Mouse (Mus musculus) heart, adult 11 months (tissue): ENCODE results near the gene Naxe.

ENCODE experiments used
- DNase-seq: peaks from one replicate; pipeline ENCODE4 v3.0.0; 2022

Naxe gene

GRCm38 (mm10) chr3:88057902-88058696, at the start of gene Naxe:
Gene Naxe (minus strand): TSS chr3:88058495.
- peak; percentile 98 for DNase-seq

- no peak for DNase-seq
Measured at GRCm38 (mm10) chr3:88106126-88106525, 47.8 kb upstream of the Naxe start.

- peak; percentile 94 for DNase-seq
Measured at GRCm38 (mm10) chr3:88102611-88103010, 44.3 kb upstream of the Naxe start.

- peak; percentile 92 for DNase-seq
Measured at GRCm38 (mm10) chr3:88102196-88102595, 43.9 kb upstream of the Naxe start.

GRCm38 (mm10) chr3:88101736-88102135, 43.4 kb upstream of the Naxe start:
- no peak for DNase-seq

- no peak for DNase-seq
Measured at GRCm38 (mm10) chr3:88100251-88100650, 42.0 kb upstream of the Naxe start.

- DNase-seq, result no peak
Measured at GRCm38 (mm10) chr3:88097666-88098065, 39.4 kb upstream of the Naxe start.

- DNase-seq, result no peak
Measured at GRCm38 (mm10) chr3:88094126-88094525, 35.8 kb upstream of the Naxe start.

GRCm38 (mm10) chr3:88090616-88091015, 32.3 kb upstream of the Naxe start:
- DNase-seq, result no peak

- DNase-seq, result no peak
Measured at GRCm38 (mm10) chr3:88090106-88090505, 31.8 kb upstream of the Naxe start.

- peak; percentile 81 for DNase-seq
Measured at GRCm38 (mm10) chr3:88087688-88088087, 29.4 kb upstream of the Naxe start.

GRCm38 (mm10) chr3:88085459-88085858, 27.2 kb upstream of the Naxe start:
- DNase-seq, result no peak

- DNase-seq, result no peak
Measured at GRCm38 (mm10) chr3:88084001-88084400, 25.7 kb upstream of the Naxe start.

- peak; percentile 91 for DNase-seq
Measured at GRCm38 (mm10) chr3:88082663-88083062, 24.4 kb upstream of the Naxe start.

- DNase-seq, result peak; percentile 82
Measured at GRCm38 (mm10) chr3:88082224-88082618, 23.9 kb upstream of the Naxe start.

GRCm38 (mm10) chr3:88081345-88082223, 23.3 kb upstream of the Naxe start, which contains the start of gene Iqgap3:
Gene Iqgap3 (plus strand): TSS chr3:88081971.
- peak; percentile 98 for DNase-seq

GRCm38 (mm10) chr3:88078204-88078603, 19.9 kb upstream of the Naxe start, which contains the start of gene Ttc24:
Gene Ttc24 (minus strand): TSS chr3:88078304.
- DNase-seq, result no peak

GRCm38 (mm10) chr3:88077441-88077840, 19.1 kb upstream of the Naxe start:
- no peak for DNase-seq

- no peak for DNase-seq
Measured at GRCm38 (mm10) chr3:88074766-88075165, 16.5 kb upstream of the Naxe start.

- DNase-seq, result no peak
Measured at GRCm38 (mm10) chr3:88074351-88074750, 16.1 kb upstream of the Naxe start.

GRCm38 (mm10) chr3:88073631-88074030, 15.3 kb upstream of the Naxe start:
- DNase-seq, result no peak

GRCm38 (mm10) chr3:88071783-88072182, 13.5 kb upstream of the Naxe start:
- peak; percentile 97 for DNase-seq

GRCm38 (mm10) chr3:88068386-88068785, 10.1 kb upstream of the Naxe start:
- no peak for DNase-seq

GRCm38 (mm10) chr3:88057030-88057429, 1.3 kb downstream of the Naxe start:
- DNase-seq, result no peak
